Mouse (Mus musculus) thymus, postnatal 4 days (tissue): Measurements from ENCODE around the gene 1700030K09Rik.

Source experiments
- DNase-seq: peaks from one replicate; pipeline ENCODE4 v3.0.0; 2021

The 1700030K09Rik gene

GRCm38 (mm10) chr8:72459881-72460533 lies 16.3 kb downstream of the 1700030K09Rik start:
- DNase-seq, result no peak

- no peak for DNase-seq
Measured at GRCm38 (mm10) chr8:72464211-72464610, 20.5 kb downstream of the 1700030K09Rik start.

GRCm38 (mm10) chr8:72469243-72469642 lies 25.6 kb downstream of the 1700030K09Rik start:
- DNase-seq, result no peak

- DNase-seq, result no peak
Measured at GRCm38 (mm10) chr8:72469984-72470383, 26.3 kb downstream of the 1700030K09Rik start.

GRCm38 (mm10) chr8:72470684-72471083 lies 27.0 kb downstream of the 1700030K09Rik start:
- no peak for DNase-seq

- peak; percentile 94 for DNase-seq
Measured at GRCm38 (mm10) chr8:72474826-72475546, 31.3 kb downstream of the 1700030K09Rik start, which contains the start of gene Cherp. Gene Cherp, minus strand, starts transcription at chr8:72475226.

GRCm38 (mm10) chr8:72485456-72486199 lies 41.9 kb downstream of the 1700030K09Rik start:
- DNase-seq, result peak; percentile 32

GRCm38 (mm10) chr8:72487014-72487413 lies 43.3 kb downstream of the 1700030K09Rik start:
- DNase-seq, result no peak

- no peak for DNase-seq
Measured at GRCm38 (mm10) chr8:72491017-72491416, 47.3 kb downstream of the 1700030K09Rik start.

GRCm38 (mm10) chr8:72491680-72492621 lies 48.3 kb downstream of the 1700030K09Rik start, which contains the start of gene Slc35e1:
Gene Slc35e1, minus strand, starts transcription at chr8:72492614.
- no peak for DNase-seq

- DNase-seq, result peak; percentile 100
Measured at GRCm38 (mm10) chr8:72492622-72493081, 49.0 kb downstream of the 1700030K09Rik start.

GRCm38 (mm10) chr8:72493381-72493780 lies 49.7 kb downstream of the 1700030K09Rik start:
- DNase-seq, result no peak

GRCm38 (mm10) chr8:72495411-72496111 lies 51.9 kb downstream of the 1700030K09Rik start:
- no peak for DNase-seq

GRCm38 (mm10) chr8:72496217-72496616 lies 52.5 kb downstream of the 1700030K09Rik start:
- DNase-seq, result no peak

- DNase-seq, result no peak
Measured at GRCm38 (mm10) chr8:72497911-72498310, 54.2 kb downstream of the 1700030K09Rik start.

- DNase-seq, result no peak
Measured at GRCm38 (mm10) chr8:72498527-72498926, 54.8 kb downstream of the 1700030K09Rik start.

- DNase-seq, result no peak
Measured at GRCm38 (mm10) chr8:72499521-72500284, 56.0 kb downstream of the 1700030K09Rik start.

GRCm38 (mm10) chr8:72500521-72500931 lies 56.8 kb downstream of the 1700030K09Rik start:
- DNase-seq, result no peak

- DNase-seq, result peak; percentile 26
Measured at GRCm38 (mm10) chr8:72504137-72504536, 60.5 kb downstream of the 1700030K09Rik start.

GRCm38 (mm10) chr8:72504637-72505314 lies 61.1 kb downstream of the 1700030K09Rik start:
- DNase-seq, result no peak
